Mouse (Mus musculus) liver, adult (tissue): ENCODE measurements around the gene Pml.

Experiments used
- GATA4 ChIP-seq: IDR thresholded peaks from 2 replicates; pipeline ENCODE4 v1.6.1; 2014; ENCODE audit warnings: mild to moderate bottlenecking, low read length; ENCODE audit not compliant: insufficient replicate concordance

The Pml gene

GRCm38 (mm10) chr9:58175745-58176487 is 73.7 kb downstream of the Pml start:
- no peak for TF ChIP-seq GATA4

DNA sequence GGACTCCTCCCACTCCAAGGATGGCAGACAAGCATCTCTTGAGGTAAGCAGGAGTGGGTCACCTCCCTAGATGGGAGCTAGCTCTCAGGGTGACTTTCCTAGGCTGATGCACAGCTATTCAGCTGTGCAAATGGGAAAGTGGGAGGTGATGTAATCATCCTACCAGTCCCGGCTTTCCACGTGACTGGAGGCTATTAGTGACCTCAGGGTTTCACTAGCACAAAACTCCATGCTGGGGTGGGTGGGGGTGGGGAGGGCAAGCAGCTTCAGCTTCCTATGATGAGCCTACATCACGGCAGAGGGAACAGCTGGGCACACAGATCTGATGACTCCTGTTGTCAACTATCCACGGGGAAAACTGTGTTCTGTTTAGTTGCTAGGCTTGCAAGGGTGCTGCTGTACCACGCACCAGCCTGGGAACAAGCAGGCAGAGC is 74.8 kb downstream of the Pml start:
- no peak for TF ChIP-seq GATA4

GRCm38 (mm10) chr9:58172863-58173262 is 76.7 kb downstream of the Pml start:
- TF ChIP-seq GATA4, result no peak

GRCm38 (mm10) chr9:58169426-58169825 is 80.2 kb downstream of the Pml start:
- TF ChIP-seq GATA4, result no peak

GRCm38 (mm10) chr9:58168880-58169279 is 80.7 kb downstream of the Pml start:
- TF ChIP-seq GATA4, result no peak
